Mouse (Mus musculus) heart, embryonic 11.5 days (tissue): ENCODE data around the gene AL732309.1. TPM values are rescaled to one million over a fixed set of nuclear protein-coding genes. Genes with fewer than 3 reads are reported as not detected.

Experiments used
- ATAC-seq: fragments of 200-750 bp; cut with Nextera tagmentation; replicated peaks from 2 replicates; pipeline ENCODE4 v1.8.0; 2017; ENCODE audit warnings: moderate library complexity; ENCODE audit not compliant: insufficient number of reproducible peaks, low FRiP score, low TSS enrichment
- H3K27ac ChIP-seq: fragments of 300-500 bp; sonication (generic); 2 replicates; pipeline ENCODE4 v1.5.1; 2014; ENCODE audit warnings: mild to moderate bottlenecking, low read depth, low read length
- H3K27me3 ChIP-seq: fragments of 300-500 bp; sonication (generic); 2 replicates; pipeline ENCODE4 v1.6.1; 2014; ENCODE audit warnings: mild to moderate bottlenecking, low read length, mixed read lengths; ENCODE audit not compliant: control insufficient read depth, insufficient read depth
- H3K36me3 ChIP-seq: fragments of 300-500 bp; sonication (generic); 2 replicates; pipeline ENCODE4 v1.6.1; 2014; ENCODE audit warnings: mild to moderate bottlenecking, low read length, moderate library complexity, mixed read lengths; ENCODE audit not compliant: control insufficient read depth, insufficient read depth
- H3K4me1 ChIP-seq: fragments of 300-500 bp; sonication (generic); 2 replicates; pipeline ENCODE4 v1.6.1; 2014; ENCODE audit warnings: low read length; ENCODE audit not compliant: control insufficient read depth, insufficient read depth
- H3K4me2 ChIP-seq: fragments of 300-500 bp; sonication (generic); 2 replicates; pipeline ENCODE4 v1.6.1; 2014; ENCODE audit warnings: mild to moderate bottlenecking, moderate library complexity
- H3K4me3 ChIP-seq: fragments of 300-500 bp; sonication (generic); 2 replicates; pipeline ENCODE4 v1.5.1; 2014; ENCODE audit warnings: low read depth, low read length
- H3K9ac ChIP-seq: fragments of 300-500 bp; sonication (generic); 2 replicates; pipeline ENCODE4 v1.6.1; 2014; ENCODE audit warnings: mild to moderate bottlenecking, low read depth, low read length, moderate library complexity
- H3K9me3 ChIP-seq: fragments of 300-500 bp; sonication (generic); replicated peaks from 2 replicates; pipeline ENCODE4 v1.6.1; 2016; ENCODE audit warnings: low read length; ENCODE audit not compliant: control insufficient read depth
- WGBS: fragments of 180-500 bp; shearing (Covaris S2); extraction: QIAGEN DNeasy Blood & Tissue Kit; methylation state at CpG from one replicate; pipeline ENCODE4 v1.1.7; 2014; ENCODE audit not compliant: insufficient replicate concordance; 5-methylcytosine and 5-hydroxymethylcytosine counted together
- polyA plus RNA-seq: library from polyadenylated mRNA; unstranded; fragments of >200 nt; fragmentation: Nextera tagmentation; extraction: Ambion mirVana; gene quantifications from 2 replicates; pipeline ENCODE4 v1.2.1, GENCODE M21; 2014

AL732309.1 gene
- polyA plus RNA-seq, 1 experiment from 2014 or later: 2.5 TPM

GRCm38 (mm10) chr2:25229582-25229981 lies 17.1 kb downstream of the AL732309.1 start:
- WGBS: 69% methylated on average over 5 of the region's 5 CpGs
- no peak for ATAC-seq
- H3K27me3 ChIP-seq: peaks cover 24% of the 10 kb centered on the region; the same call in 1 of the 2 replicates

GRCm38 (mm10) chr2:25228995-25229530 lies 17.6 kb downstream of the AL732309.1 start:
- H3K4me2 ChIP-seq: peak overlapping the region; percentile 63
- ATAC-seq: no peak

More at GRCm38 (mm10) chr2:25229582-25229981, 17.1 kb downstream of the AL732309.1 start:
- H3K9me3 ChIP-seq: no peaks in the 10 kb centered on the region
- no peak overlapping the region for H3K4me2 ChIP-seq
- no peak overlapping the region for H3K4me3 ChIP-seq
- no peaks in the 10 kb centered on the region for H3K36me3 ChIP-seq
- H3K4me1 ChIP-seq: peaks cover 8% of the 10 kb centered on the region; the same call in 1 of the 2 replicates
- no peak overlapping the region for H3K27ac ChIP-seq
- H3K9ac ChIP-seq: no peak overlapping the region

GRCm38 (mm10) chr2:25228431-25228889 lies 18.2 kb downstream of the AL732309.1 start:
- peak overlapping the region; percentile 59 for H3K27ac ChIP-seq
- H3K4me1 ChIP-seq: peaks cover 12% of the 10 kb centered on the region
- H3K36me3 ChIP-seq: no peaks in the 10 kb centered on the region
- H3K9me3 ChIP-seq: no peaks in the 10 kb centered on the region
- under 1% methylated on average over 7 of the region's 7 CpGs for WGBS
- H3K27me3 ChIP-seq: peaks cover 24% of the 10 kb centered on the region; the same call in 1 of the 2 replicates
- H3K9ac ChIP-seq: peak overlapping the region; percentile 58; the same call in 1 of the 2 replicates
- peak overlapping the region; percentile 34 for H3K4me3 ChIP-seq
- ATAC-seq: no peak
- H3K4me2 ChIP-seq: peak overlapping the region; percentile 63

More at GRCm38 (mm10) chr2:25228995-25229530, 17.6 kb downstream of the AL732309.1 start:
- no peak overlapping the region for H3K27ac ChIP-seq
- WGBS: 65% methylated on average over 6 of the region's 6 CpGs
- H3K9me3 ChIP-seq: no peaks in the 10 kb centered on the region
- H3K36me3 ChIP-seq: no peaks in the 10 kb centered on the region
- peak overlapping the region; percentile 34; the same call in 1 of the 2 replicates for H3K4me3 ChIP-seq
- peak overlapping the region; percentile 34; the same call in 1 of the 2 replicates for H3K9ac ChIP-seq
- peaks cover 8% of the 10 kb centered on the region; the same call in 1 of the 2 replicates for H3K4me1 ChIP-seq
- peaks cover 24% of the 10 kb centered on the region; the same call in 1 of the 2 replicates for H3K27me3 ChIP-seq

- 91% methylated on average over 4 of the region's 4 CpGs for WGBS
- H3K27me3 ChIP-seq: peaks cover 20% of the 10 kb centered on the region; the same call in 1 of the 2 replicates
- H3K9me3 ChIP-seq: no peaks in the 10 kb centered on the region
- H3K4me1 ChIP-seq: peaks cover 16% of the 10 kb centered on the region
- H3K4me2 ChIP-seq: no peak overlapping the region
- H3K4me3 ChIP-seq: no peak overlapping the region
- H3K36me3 ChIP-seq: no peaks in the 10 kb centered on the region
- ATAC-seq: no peak
- H3K9ac ChIP-seq: no peak overlapping the region
- no peak overlapping the region for H3K27ac ChIP-seq
Observed at GRCm38 (mm10) chr2:25227406-25227805, 19.3 kb downstream of the AL732309.1 start.

GRCm38 (mm10) chr2:25226864-25227263 lies 19.8 kb downstream of the AL732309.1 start:
- Histone ChIP-seq H3K4me1 (peaks cover 16% of the 10 kb centered on the region), H3K36me3 (no peaks in the 10 kb centered on the region), H3K4me3 (no peak overlapping the region), H3K4me2 (no peak overlapping the region), H3K9ac (no peak overlapping the region), H3K27ac (no peak overlapping the region), H3K9me3 (no peaks in the 10 kb centered on the region), H3K27me3 (peaks cover 19% of the 10 kb centered on the region; the same call in 1 of the 2 replicates)
- 70% methylated on average over 5 of the region's 5 CpGs for WGBS
- ATAC-seq: no peak

GRCm38 (mm10) chr2:25225811-25226379 lies 20.8 kb downstream of the AL732309.1 start:
- H3K9me3 ChIP-seq: no peaks in the 10 kb centered on the region
- peaks cover 10% of the 10 kb centered on the region; the same call in 1 of the 2 replicates for H3K27me3 ChIP-seq
- peak overlapping the region; percentile 65 for H3K4me2 ChIP-seq
- peak overlapping the region; percentile 66 for H3K9ac ChIP-seq
- no peaks in the 10 kb centered on the region for H3K36me3 ChIP-seq
- peak overlapping the region; percentile 93 for H3K27ac ChIP-seq
- peak overlapping the region; percentile 71 for H3K4me3 ChIP-seq
- ATAC-seq: no peak
- peaks cover 16% of the 10 kb centered on the region for H3K4me1 ChIP-seq
- 76% methylated on average over 8 of the region's 8 CpGs for WGBS

- Histone ChIP-seq H3K36me3 (no peaks in the 10 kb centered on the region), H3K27me3 (peaks cover 10% of the 10 kb centered on the region; the same call in 1 of the 2 replicates), H3K4me1 (peaks cover 16% of the 10 kb centered on the region), H3K4me3 (peak overlapping the region; percentile 71), H3K9ac (peak overlapping the region; percentile 66), H3K4me2 (peak overlapping the region; percentile 65), H3K9me3 (no peaks in the 10 kb centered on the region), H3K27ac (peak overlapping the region; percentile 93)
- 2% methylated on average over 37 of the region's 41 CpGs for WGBS
- ATAC-seq: peak; percentile 95
Observed at GRCm38 (mm10) chr2:25224766-25225752, 21.6 kb downstream of the AL732309.1 start.

- under 1% methylated on average over 17 of the region's 17 CpGs for WGBS
- peak within 1 kb of the TSS; percentile 71 for H3K4me3 ChIP-seq
- ATAC-seq: no peak
- no peaks in the 10 kb centered on the region for H3K9me3 ChIP-seq
- peaks cover 4% of the 10 kb centered on the region; the same call in 1 of the 2 replicates for H3K27me3 ChIP-seq
- peak within 1 kb of the TSS; percentile 97 for H3K4me2 ChIP-seq
- H3K36me3 ChIP-seq: no peaks in the 10 kb centered on the region
- H3K9ac ChIP-seq: peak within 1 kb of the TSS; percentile 81
- H3K27ac ChIP-seq: peak within 1 kb of the TSS; percentile 93
- peaks cover 16% of the 10 kb centered on the region for H3K4me1 ChIP-seq
Observed at GRCm38 (mm10) chr2:25224492-25224765, 22.2 kb downstream of the AL732309.1 start, which contains the start of gene Tubb4b. Gene Tubb4b (minus strand): TSS chr2:25224702.
